Mouse (Mus musculus) Patski (cell line): ENCODE results near the gene Prorsd1. TPM values are rescaled to one million over a fixed set of nuclear protein-coding genes. Genes with fewer than 3 reads are reported as not detected.

Source experiments
- ATAC-seq: fragments of 100-300 bp; one replicate; pipeline ENCODE4 v1.8.0; 2021
- CTCF ChIA-PET: fragments of 350-600 bp; sonication (Branson Sonifier 250); formaldehyde crosslinking; loops from one replicate; lab custom pipeline; 2022; ENCODE audit warnings: inconsistent platforms; lab: Charles Lee
- POLR2A ChIA-PET: fragments of 350-600 bp; sonication (Branson Sonifier 250); formaldehyde crosslinking; loops from one replicate; lab custom pipeline; 2022; ENCODE audit warnings: antibody characterized with exemption, inconsistent platforms; lab: Charles Lee
- DNase-seq: peaks from one replicate; pipeline ENCODE4 v3.0.0-alpha.2; 2011; ENCODE audit warnings: low read depth, low spot score
- H3K27me3 ChIP-seq: fragments of 371-371 bp; one replicate; pipeline ENCODE4 v1.5.1; 2021
- CTCF ChIP-seq: fragments of 100-300 bp; IDR thresholded peaks from one replicate; pipeline ENCODE4 v1.5.1; 2021
- in situ Hi-C: fragments of 300-500 bp; cut with MboI; formaldehyde crosslinking; loops from 3 replicates; pipeline ENCODE4 v1.11.1; 2018; ENCODE audit warnings: low pct_unique_long_range_greater_than_20kb, mixed read lengths
- polyA plus RNA-seq: library from polyadenylated mRNA; unstranded; gene quantifications from one replicate; pipeline ENCODE4 v1.2.3, GENCODE M21; 2021

The Prorsd1 gene
- polyA plus RNA-seq, 1 experiment from 2014 or later, result 10.9 TPM

GRCm38 (mm10) chr11:29493135-29493534 lies 21.7 kb downstream of the Prorsd1 start:
- POLR2A ChIA-PET, result no interaction called here
- in situ Hi-C loops, result loop anchor here (25.0 kb wide), 1 partner anchor 231 kb away; no protein-coding TSS in a partner anchor
- no peaks in the 10 kb centered on the region for H3K27me3 ChIP-seq
- no peak for DNase-seq
- CTCF ChIA-PET, result interaction anchor here (2.3 kb wide), 1 partner anchor 13 kb away, joined by 9 read pairs; no protein-coding TSS in a partner anchor
- no peak for ATAC-seq
- TF ChIP-seq CTCF, result no peak

- ChIA-PET POLR2A (no interaction called here), CTCF (interaction anchor here (1.0 kb wide), 1 partner anchor 14 kb away, joined by 3 read pairs; no protein-coding TSS in a partner anchor)
- no peaks in the 10 kb centered on the region for H3K27me3 ChIP-seq
- ATAC-seq (no peak), DNase-seq (no peak)
- TF ChIP-seq CTCF, result no peak
- in situ Hi-C loops, result loop anchor here (25.0 kb wide), 1 partner anchor 212 kb away; no protein-coding TSS in a partner anchor
These were observed 40.2 kb downstream of the Prorsd1 start for GRCm38 (mm10) chr11:29474676-29475075.

Other genes with a start within 250 kb of the Prorsd1 start
- gene Ccdc88a, start 141.4 kb downstream of the Prorsd1 start, polyA plus RNA-seq, result 11.5 TPM
- 31.2 TPM for gene Mtif2, start 11.4 kb upstream of the Prorsd1 start, polyA plus RNA-seq
- 0.40 TPM for gene Clhc1, start 32.9 kb upstream of the Prorsd1 start, polyA plus RNA-seq
- gene Rps27a, start 33.1 kb upstream of the Prorsd1 start, polyA plus RNA-seq, result 545 TPM
- gene Rtn4, start 177.9 kb upstream of the Prorsd1 start, polyA plus RNA-seq, result 580 TPM